Mouse (Mus musculus) kidney, adult 2 months (tissue): Measurements from ENCODE around the gene Cela2a. TPM values are rescaled to one million over a fixed set of nuclear protein-coding genes. Genes with fewer than 3 reads are reported as not detected.

ENCODE experiments used
- DNase-seq: peaks from one replicate; pipeline ENCODE4 v3.0.0; 2021
- H3K27ac ChIP-seq: fragments of 200-500 bp; 2 replicates; pipeline ENCODE4 v1.5.1; 2012; ENCODE audit warnings: low read depth, low read length, control low read depth, inconsistent platforms; ENCODE audit not compliant: insufficient read depth
- H3K27me3 ChIP-seq: fragments of 200-500 bp; replicated peaks from 2 replicates; pipeline ENCODE4 v1.6.1; 2012; ENCODE audit warnings: mild to moderate bottlenecking, moderate library complexity, low read length, inconsistent platforms; ENCODE audit not compliant: control insufficient read depth, insufficient read depth
- H3K36me3 ChIP-seq: fragments of 200-500 bp; 2 replicates; pipeline ENCODE4 v1.6.1; 2012; ENCODE audit warnings: mild to moderate bottlenecking, moderate library complexity, low read length, inconsistent platforms; ENCODE audit not compliant: control insufficient read depth, insufficient read depth
- H3K4me1 ChIP-seq: fragments of 200-500 bp; 2 replicates; pipeline ENCODE4 v1.6.1; 2011; ENCODE audit warnings: low read length; ENCODE audit not compliant: control insufficient read depth, insufficient read depth
- H3K4me3 ChIP-seq: fragments of 200-500 bp; 2 replicates; pipeline ENCODE4 v1.5.1; 2011; ENCODE audit warnings: mild to moderate bottlenecking, low read depth, low read length, control low read depth; ENCODE audit not compliant: insufficient read depth
- CTCF ChIP-seq: fragments of 200-500 bp; conservative IDR thresholded peaks from 2 replicates; pipeline ENCODE4 v1.5.1; 2011; ENCODE audit warnings: low read depth, mild to moderate bottlenecking, control low read depth, low read length, moderate library complexity, mixed read lengths; ENCODE audit not compliant: insufficient read depth, insufficient read length
- POLR2A ChIP-seq: fragments of 200-500 bp; IDR thresholded peaks from one replicate; pipeline ENCODE4 v1.6.1; 2011; ENCODE audit warnings: low read depth, low read length, control low read depth
- WGBS: fragments of 180-500 bp; shearing (Covaris S2); methylation state at CpG from one replicate; pipeline ENCODE4 v1.1.7; 2018; 5-methylcytosine and 5-hydroxymethylcytosine counted together
- polyA plus RNA-seq: library from polyadenylated mRNA; depleted of rRNA; stranded (reverse); fragments of >200 nt; gene quantifications from 2 replicates; pipeline ENCODE4 v1.2.3, GENCODE M21; 2012

Gene Cela2a
- polyA plus RNA-seq, 1 experiment: 0.52 TPM

DNA sequence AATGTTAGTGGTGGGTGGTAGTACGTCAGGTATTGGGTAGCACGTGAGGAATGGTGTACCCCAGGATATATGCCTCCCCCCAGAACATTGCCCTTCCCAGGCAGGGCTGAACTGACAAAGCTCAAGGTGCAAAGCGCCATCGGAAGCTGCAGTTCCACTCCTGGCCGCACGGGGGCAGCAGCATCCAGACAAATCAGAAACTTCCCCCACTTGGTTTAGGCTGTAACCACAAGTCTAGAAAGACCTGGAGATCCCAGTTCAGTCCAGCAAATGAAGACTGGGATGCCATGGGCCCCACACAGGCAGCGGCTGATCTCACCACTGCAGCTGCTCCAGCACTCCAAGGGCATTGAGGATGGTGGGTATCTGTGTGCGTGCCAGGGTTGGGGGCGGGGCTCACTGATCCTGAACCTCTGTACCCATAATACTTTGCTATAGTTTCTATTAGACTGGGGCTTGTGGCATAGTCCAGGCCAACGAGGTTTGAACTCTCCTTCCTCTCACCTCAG, 31.5 kb upstream of the Cela2a start:
- Histone ChIP-seq H3K27me3 (no peaks in the 10 kb centered on the region), H3K36me3 (no peaks in the 10 kb centered on the region), H3K27ac (no peak overlapping the region), H3K4me3 (no peak overlapping the region), H3K4me1 (no peaks in the 10 kb centered on the region)
- WGBS: 14% methylated on average over 10 of the region's 10 CpGs
- TF ChIP-seq POLR2A (no peak), CTCF (peak; percentile 94)
- peak; percentile 84 for DNase-seq

- TF ChIP-seq POLR2A (no peak), CTCF (peak; percentile 82)
- Histone ChIP-seq H3K27me3 (no peaks in the 10 kb centered on the region), H3K27ac (no peak overlapping the region), H3K36me3 (no peaks in the 10 kb centered on the region), H3K4me3 (no peak overlapping the region), H3K4me1 (no peaks in the 10 kb centered on the region)
- 68% methylated on average over 9 of the region's 9 CpGs for WGBS
- DNase-seq: peak; percentile 47
These were observed 27.5 kb upstream of the Cela2a start for GRCm38 (mm10) chr4:141853437-141853836.

DNA sequence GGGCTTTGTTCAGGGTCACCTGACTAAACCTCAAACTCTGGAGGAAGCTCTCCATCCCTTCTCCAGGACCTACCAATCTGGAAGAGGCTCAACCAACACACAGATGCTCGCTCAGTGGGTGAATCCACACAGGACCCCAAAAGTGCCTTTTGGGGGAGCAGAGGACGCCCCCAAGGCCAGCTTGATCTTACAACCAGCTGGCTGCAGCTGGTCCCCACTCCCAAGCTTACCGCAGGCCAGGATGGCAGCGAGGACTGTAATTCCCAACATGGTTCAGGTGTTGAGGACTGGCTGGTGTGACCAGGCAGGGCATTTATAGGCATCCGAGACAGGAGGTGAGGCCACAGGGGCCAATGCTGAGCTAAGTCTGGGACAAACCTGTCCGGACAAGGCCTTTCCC, 20.0 kb upstream of the Cela2a start, which contains the start of gene Ctrc:
TSS of gene Ctrc (minus strand) at position 361 of the 400 bp plus-strand sequence.
- H3K4me1 ChIP-seq: no peaks in the 10 kb centered on the region
- H3K4me3 ChIP-seq: no peak within 1 kb of the TSS
- H3K27me3 ChIP-seq: no peaks in the 10 kb centered on the region
- no peak within 1 kb of the TSS for H3K27ac ChIP-seq
- H3K36me3 ChIP-seq: no peaks in the 10 kb centered on the region
- TF ChIP-seq CTCF: no peak
- no peak for TF ChIP-seq POLR2A
- 83% methylated on average over 6 of the region's 6 CpGs for WGBS
- no peak for DNase-seq

- DNase-seq: peak; percentile 25
- Histone ChIP-seq H3K27ac (no peak overlapping the region), H3K4me1 (no peaks in the 10 kb centered on the region), H3K27me3 (no peaks in the 10 kb centered on the region), H3K4me3 (no peak overlapping the region), H3K36me3 (no peaks in the 10 kb centered on the region)
- TF ChIP-seq POLR2A (no peak), CTCF (no peak)
- WGBS: 54% methylated on average over 5 of the region's 5 CpGs
These were observed 8.7 kb upstream of the Cela2a start for GRCm38 (mm10) chr4:141834536-141835095.

DNA sequence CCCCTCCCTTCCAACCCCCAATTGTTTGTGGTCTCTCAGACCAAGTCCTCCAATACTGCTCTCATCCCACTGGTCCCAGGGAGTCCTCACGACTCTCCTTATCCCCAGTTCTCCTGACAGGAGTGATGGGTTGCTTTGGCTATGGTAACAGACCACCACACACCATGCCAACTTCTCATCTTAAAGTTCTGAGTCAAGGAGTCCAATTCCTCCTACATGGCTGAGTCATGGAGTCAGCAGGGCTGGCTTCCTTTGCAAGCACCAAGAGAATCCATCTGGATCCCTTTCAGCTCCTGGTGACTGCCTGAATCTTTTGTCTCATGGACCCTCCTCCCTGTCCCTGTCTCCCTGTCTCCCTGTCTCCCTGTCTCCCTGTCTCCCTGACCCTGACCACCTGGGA, 8.0 kb upstream of the Cela2a start:
- Histone ChIP-seq H3K27me3 (no peaks in the 10 kb centered on the region), H3K4me1 (no peaks in the 10 kb centered on the region), H3K4me3 (no peak overlapping the region), H3K36me3 (no peaks in the 10 kb centered on the region), H3K27ac (no peak overlapping the region)
- 53% methylated on average over 1 of the region's 1 CpGs for WGBS
- TF ChIP-seq CTCF (no peak), POLR2A (no peak)
- no peak for DNase-seq

GRCm38 (mm10) chr4:141831361-141831760, 5.4 kb upstream of the Cela2a start:
- H3K4me3 ChIP-seq: no peak overlapping the region
- no peaks in the 10 kb centered on the region for H3K36me3 ChIP-seq
- no peak overlapping the region for H3K27ac ChIP-seq
- DNase-seq: no peak
- 78% methylated on average over 7 of the region's 7 CpGs for WGBS
- TF ChIP-seq CTCF (no peak), POLR2A (no peak)
- no peaks in the 10 kb centered on the region for H3K4me1 ChIP-seq
- H3K27me3 ChIP-seq: no peaks in the 10 kb centered on the region

DNA sequence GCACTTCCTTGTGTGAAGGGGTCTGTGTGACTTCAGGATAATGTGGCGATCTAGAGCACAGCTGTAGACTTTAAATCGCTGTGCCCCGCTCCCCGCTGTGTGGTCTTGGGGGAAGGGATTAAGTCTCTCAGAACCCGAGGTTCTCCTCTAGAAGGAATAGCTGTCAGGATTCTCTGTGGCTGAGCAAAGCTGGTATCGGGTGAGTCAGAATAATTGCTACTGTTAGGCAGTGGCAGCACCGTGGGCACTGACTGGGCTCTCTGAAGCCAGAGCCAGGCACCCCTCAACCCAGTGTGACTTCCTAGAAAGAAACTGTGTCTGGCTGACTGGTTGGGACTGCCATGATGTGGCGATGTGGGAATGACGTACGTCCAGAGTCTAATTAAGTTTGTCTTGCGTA, 4.4 kb upstream of the Cela2a start:
- Histone ChIP-seq H3K4me1 (no peaks in the 10 kb centered on the region), H3K27me3 (no peaks in the 10 kb centered on the region), H3K4me3 (no peak overlapping the region), H3K27ac (no peak overlapping the region), H3K36me3 (no peaks in the 10 kb centered on the region)
- 66% methylated on average over 11 of the region's 11 CpGs for WGBS
- TF ChIP-seq CTCF (no peak), POLR2A (no peak)
- no peak for DNase-seq
